Mouse (Mus musculus) ES-Bruce4 (cell line): ENCODE measurements around the gene Pcif1.

Source experiments
- CTCF ChIP-seq: IDR thresholded peaks from one replicate; pipeline ENCODE4 v1.8.1; 2011; ENCODE audit warnings: low read depth, low read length
- EP300 ChIP-seq: IDR thresholded peaks from 2 replicates; pipeline ENCODE4 v1.6.1; 2011; ENCODE audit warnings: low read depth, low read length; ENCODE audit not compliant: insufficient read depth
- POLR2A ChIP-seq: IDR thresholded peaks from one replicate; pipeline ENCODE4 v1.8.1; 2011; ENCODE audit warnings: low read length; ENCODE audit not compliant: insufficient read depth

- TF ChIP-seq EP300 (peak; percentile 23; the same call in 1 of the 2 replicates), POLR2A (no peak), CTCF (no peak)
These were observed 16.8 kb upstream of the Pcif1 start for GRCm38 (mm10) chr2:164862179-164862861.
